Mouse (Mus musculus) retina, adult 2 months (tissue): Measurements from ENCODE around the gene Olfr1162.
"Not testable (repeated sequence)": the region's sequence is repeated elsewhere in the genome, so short reads cannot be mapped to it uniquely, and the experiment has no call there.

Experiments
- DNase-seq: peaks from one replicate; pipeline ENCODE4 v3.0.0-alpha.2; 2012; ENCODE audit warnings: low read depth, low spot score

Olfr1162 gene

DNA sequence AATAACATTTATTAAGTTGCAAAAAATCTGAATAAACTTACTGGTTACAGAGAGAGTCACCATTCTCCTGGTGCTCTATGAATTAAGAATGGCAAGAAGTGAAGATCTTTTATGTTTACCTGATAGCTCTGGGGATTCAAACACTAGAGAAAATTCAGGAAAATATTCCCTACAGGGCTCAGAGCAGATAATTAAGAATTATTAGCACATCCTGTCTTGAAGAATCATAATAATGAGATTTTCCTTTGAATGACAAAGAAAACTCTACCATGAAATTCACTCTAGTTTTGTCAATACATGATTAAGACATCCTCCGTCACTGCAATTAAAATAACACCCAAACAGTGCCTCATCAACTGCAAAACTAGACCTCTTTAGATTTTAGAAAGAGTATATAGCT lies at the start of gene Olfr1162:
Gene Olfr1162, minus strand, starts transcription at position 101 of the 400 bp plus-strand sequence.
- DNase-seq, result no peak

DNA sequence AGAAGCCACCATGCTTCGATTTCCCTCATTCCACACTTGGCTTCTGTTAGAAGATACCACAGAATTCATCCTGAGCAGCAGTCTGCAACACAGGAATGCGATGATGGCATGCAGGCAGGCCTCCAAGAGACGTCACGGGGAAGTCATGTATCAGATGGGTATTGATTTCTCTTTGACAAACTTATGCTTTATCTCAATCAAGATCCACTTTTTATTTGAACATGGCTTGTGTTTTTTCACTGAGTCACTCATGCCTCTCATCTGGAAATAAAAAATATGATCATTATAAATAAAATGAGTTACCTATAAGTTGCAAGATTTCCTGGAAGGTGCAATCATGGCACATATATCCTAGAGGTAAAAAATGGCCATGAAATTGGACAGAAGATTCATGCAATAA lies 42.9 kb upstream of the Olfr1162 start, which contains the start of gene Olfr1164:
Gene Olfr1164, minus strand, starts transcription at position 101 of the 400 bp plus-strand sequence.
- no peak for DNase-seq

DNA sequence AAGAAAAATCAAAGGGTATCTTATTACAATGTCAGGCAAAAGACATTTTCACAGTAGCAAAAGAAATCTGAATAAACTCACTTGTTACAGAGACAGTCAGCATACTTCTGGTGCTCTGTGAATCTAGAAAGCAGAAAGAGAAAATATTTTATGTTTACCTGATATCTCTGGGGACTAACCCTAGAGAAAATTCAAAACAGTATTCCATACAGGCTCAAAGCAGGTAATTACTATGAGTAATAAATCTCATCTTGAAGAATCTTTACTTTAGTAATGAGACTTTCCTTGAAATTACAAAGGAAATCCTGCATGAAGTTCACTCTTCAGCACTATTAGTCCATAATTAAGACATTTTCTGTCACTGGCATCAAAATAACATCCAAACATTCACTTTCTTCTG lies 20.8 kb upstream of the Olfr1162 start, which contains the start of gene Olfr1163:
Gene Olfr1163, minus strand, starts transcription at position 101 of the 400 bp plus-strand sequence.
- DNase-seq, result no peak

DNA sequence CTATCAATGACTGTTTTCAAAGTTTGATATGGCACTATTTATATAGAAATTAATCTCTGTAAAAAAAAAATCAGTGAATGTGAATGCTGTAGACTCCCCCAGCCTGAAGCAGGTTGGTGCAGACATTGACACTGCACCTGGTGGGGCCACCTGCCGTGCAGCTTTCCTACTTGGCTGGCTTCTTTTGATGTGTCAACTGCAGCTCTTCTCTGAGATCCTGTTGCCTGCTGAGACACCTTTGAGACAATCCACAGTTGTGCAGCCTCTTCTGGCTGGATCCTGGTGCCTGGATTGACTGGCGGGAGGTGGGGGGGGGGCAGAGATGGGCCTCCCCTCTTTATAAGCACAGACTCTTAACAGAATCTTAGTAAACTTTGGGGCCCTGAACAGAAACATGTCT lies 12.7 kb upstream of the Olfr1162 start:
- no peak for DNase-seq

DNA sequence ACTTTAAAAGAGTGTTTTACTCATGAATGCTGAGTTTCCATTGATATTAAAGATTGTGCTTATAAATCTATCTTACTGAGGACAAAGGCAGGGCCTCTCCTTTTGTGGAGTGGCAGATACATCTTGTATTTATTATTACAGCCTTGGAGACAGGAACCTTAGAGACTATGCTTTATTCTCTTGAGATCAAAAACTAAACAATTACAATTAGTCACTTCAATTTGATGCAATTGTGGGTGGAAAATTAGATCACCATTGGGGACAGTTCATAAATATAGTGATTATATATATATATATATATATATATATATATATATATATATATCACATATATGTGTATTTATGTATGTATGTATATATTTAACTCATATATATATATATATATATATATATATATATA lies 13.3 kb downstream of the Olfr1162 start, which contains the start of gene Olfr73:
Gene Olfr73, minus strand, starts transcription at position 101 of the 400 bp plus-strand sequence.
- no peak for DNase-seq

DNA sequence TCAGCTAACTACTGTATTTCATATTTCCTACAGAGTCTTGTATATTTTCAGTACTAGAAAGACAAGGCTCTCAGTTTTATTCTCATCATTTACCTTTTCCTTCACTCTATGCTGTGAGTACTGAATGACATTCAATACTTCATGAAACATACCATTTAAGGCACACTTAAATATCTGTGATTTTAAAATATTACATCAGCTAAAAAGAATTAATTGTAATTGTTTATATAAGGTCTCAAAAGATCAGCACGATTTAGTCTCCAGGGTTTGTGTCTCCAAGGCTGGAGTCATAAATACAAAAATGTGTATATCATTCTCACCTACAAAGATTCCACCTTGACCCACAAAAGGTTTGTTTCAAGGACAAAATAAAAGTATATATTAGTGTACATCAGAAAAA lies 28.5 kb downstream of the Olfr1162 start, which contains the start of gene Olfr1161:
Gene Olfr1161, plus strand, starts transcription at position 301 of the 400 bp plus-strand sequence.
- DNase-seq, result not testable (repeated sequence)

DNA sequence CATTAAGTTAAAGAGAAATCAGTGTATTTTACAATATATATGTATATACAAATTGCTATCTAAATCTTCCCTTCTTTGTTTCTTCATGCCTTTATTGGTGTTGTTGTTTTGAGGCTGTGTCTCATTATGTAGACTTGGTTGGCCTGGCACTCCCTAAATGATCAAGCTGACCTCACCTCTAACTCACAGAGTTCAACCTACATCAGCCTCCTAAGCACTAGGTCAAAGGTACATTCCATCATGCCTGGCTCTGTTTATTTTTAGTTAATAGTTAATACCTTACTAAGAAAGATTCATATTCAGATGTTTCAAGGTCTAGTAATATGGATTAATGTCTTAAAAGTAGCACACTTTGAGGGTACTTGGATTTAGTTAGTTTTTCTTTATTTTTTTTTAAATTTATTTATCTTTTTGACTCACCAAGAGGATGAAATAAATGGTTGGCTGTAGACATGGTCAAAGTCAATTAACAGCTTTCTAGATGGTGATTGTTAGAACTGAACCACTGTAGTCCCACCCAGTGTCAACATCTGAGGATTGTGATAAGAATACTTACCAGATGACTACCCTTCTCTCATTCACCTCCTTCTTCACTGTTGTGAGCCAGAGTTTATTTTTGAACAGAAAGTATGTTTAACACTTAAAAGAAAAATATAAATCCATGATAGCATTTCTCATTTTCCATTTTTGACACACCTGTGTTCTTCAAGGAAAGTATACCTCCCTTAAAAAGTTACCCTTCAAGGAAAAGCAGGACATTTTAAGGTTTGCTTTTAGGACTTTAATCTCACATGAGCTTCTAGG lies 43.2 kb downstream of the Olfr1162 start, which contains the start of gene Olfr1160:
Gene Olfr1160, minus strand, starts transcription at position 754 of the 804 bp plus-strand sequence.
- DNase-seq, result no peak
